Mouse (Mus musculus) cerebellum, adult 2 months (tissue): Measurements from ENCODE around the gene Gm45521. TPM values are rescaled to one million over a fixed set of nuclear protein-coding genes. Genes with fewer than 3 reads are reported as not detected.

Experiments
- DNase-seq, 2 experiments: peaks; one replicate each; pipeline ENCODE4 v3.0.0; 2021
- H3K27ac ChIP-seq: fragments of 200-500 bp; 2 replicates; pipeline ENCODE4 v1.5.1; 2012; ENCODE audit warnings: low read length, control low read depth, inconsistent platforms; ENCODE audit not compliant: insufficient read depth
- H3K27me3 ChIP-seq: fragments of 200-500 bp; 2 replicates; pipeline ENCODE4 v1.6.1; 2012; ENCODE audit warnings: inconsistent platforms, mild to moderate bottlenecking, low read length, moderate library complexity; ENCODE audit not compliant: control insufficient read depth, insufficient read depth
- H3K4me1 ChIP-seq: fragments of 200-500 bp; 2 replicates; pipeline ENCODE4 v1.6.1; 2011; ENCODE audit warnings: low read length; ENCODE audit not compliant: control insufficient read depth, insufficient read depth
- H3K4me3 ChIP-seq: fragments of 200-500 bp; replicated peaks from 2 replicates; pipeline ENCODE3; 2011; ENCODE audit warnings: mild to moderate bottlenecking, low read depth, low read length, control low read depth; ENCODE audit not compliant: insufficient read depth
- CTCF ChIP-seq: fragments of 200-500 bp; IDR thresholded peaks from 2 replicates; pipeline ENCODE4 v1.5.1; 2011; ENCODE audit warnings: low read depth, mild to moderate bottlenecking, control low read depth, low read length, moderate library complexity, borderline replicate concordance; ENCODE audit not compliant: insufficient read depth
- POLR2A ChIP-seq: fragments of 200-500 bp; IDR thresholded peaks from 2 replicates; pipeline ENCODE4 v1.6.1; 2011; ENCODE audit warnings: low read length, control low read depth, borderline replicate concordance; ENCODE audit not compliant: insufficient read depth
- WGBS: fragments of 180-500 bp; shearing (Covaris S2); methylation state at CpG from one replicate; pipeline ENCODE4 v1.1.7; 2018; 5-methylcytosine and 5-hydroxymethylcytosine counted together
- polyA plus RNA-seq: library from polyadenylated mRNA; depleted of rRNA; stranded (reverse); fragments of >200 nt; gene quantifications from 2 replicates; pipeline ENCODE4 v1.2.3, GENCODE M21; 2012; rRNA removed

The Gm45521 gene
- not detected in 2 replicates for polyA plus RNA-seq

- WGBS, result 49% methylated on average over 9 of the region's 9 CpGs
- DNase-seq, result no peak
- Histone ChIP-seq H3K4me3 (no peak within 1 kb of the TSS), H3K4me1 (peaks cover 4% of the 10 kb centered on the region; the same call in 1 of the 2 replicates), H3K27ac (no peak within 1 kb of the TSS), H3K27me3 (no peaks in the 10 kb centered on the region)
- TF ChIP-seq CTCF (no peak), POLR2A (no peak)
Observed at GRCm38 (mm10) chr14:7957049-7957448, at the start of gene Gm45521. Gm45521 (plus strand) TSS chr14:7957288.

GRCm38 (mm10) chr14:7909472-7909871 is 47.6 kb upstream of the Gm45521 start:
- DNase-seq, result no peak
- WGBS, result 55% methylated on average over 10 of the region's 10 CpGs
- Histone ChIP-seq H3K27me3 (no peaks in the 10 kb centered on the region), H3K4me1 (no peaks in the 10 kb centered on the region), H3K4me3 (no peak overlapping the region), H3K27ac (no peak overlapping the region)
- no peak for TF ChIP-seq CTCF
- TF ChIP-seq POLR2A, result no peak

- Histone ChIP-seq H3K4me1 (no peaks in the 10 kb centered on the region), H3K4me3 (no peak overlapping the region), H3K27me3 (no peaks in the 10 kb centered on the region), H3K27ac (no peak overlapping the region)
- 83% methylated on average over 7 of the region's 7 CpGs for WGBS
- DNase-seq, result no peak
- no peak for TF ChIP-seq POLR2A
- TF ChIP-seq CTCF, result no peak
Observed at GRCm38 (mm10) chr14:7913842-7914241, 43.2 kb upstream of the Gm45521 start.

GRCm38 (mm10) chr14:7914461-7914860 is 42.6 kb upstream of the Gm45521 start:
- DNase-seq, result no peak
- Histone ChIP-seq H3K4me1 (no peaks in the 10 kb centered on the region), H3K27ac (no peak overlapping the region), H3K27me3 (no peaks in the 10 kb centered on the region), H3K4me3 (no peak overlapping the region)
- no peak for TF ChIP-seq POLR2A
- no peak for TF ChIP-seq CTCF
- 91% methylated on average over 4 of the region's 4 CpGs for WGBS

- DNase-seq, result no peak
- no peak overlapping the region for H3K27ac ChIP-seq
- no peaks in the 10 kb centered on the region for H3K27me3 ChIP-seq
- H3K4me1 ChIP-seq, result no peaks in the 10 kb centered on the region
- TF ChIP-seq POLR2A, result no peak
- no peak for TF ChIP-seq CTCF
- 58% methylated on average over 6 of the region's 6 CpGs for WGBS
- H3K4me3 ChIP-seq, result no peak overlapping the region
Observed at GRCm38 (mm10) chr14:7918150-7918991, 38.7 kb upstream of the Gm45521 start.

GRCm38 (mm10) chr14:7919309-7919708 is 37.8 kb upstream of the Gm45521 start:
- no peak for TF ChIP-seq CTCF
- no peak for TF ChIP-seq POLR2A
- Histone ChIP-seq H3K27me3 (no peaks in the 10 kb centered on the region), H3K4me1 (no peaks in the 10 kb centered on the region), H3K27ac (no peak overlapping the region), H3K4me3 (no peak overlapping the region)
- no peak for DNase-seq
- 87% methylated on average over 5 of the region's 5 CpGs for WGBS

GRCm38 (mm10) chr14:7919921-7920320 is 37.2 kb upstream of the Gm45521 start:
- 70% methylated on average over 4 of the region's 4 CpGs for WGBS
- Histone ChIP-seq H3K27me3 (no peaks in the 10 kb centered on the region), H3K27ac (no peak overlapping the region), H3K4me1 (no peaks in the 10 kb centered on the region), H3K4me3 (no peak overlapping the region)
- TF ChIP-seq POLR2A, result no peak
- no peak for TF ChIP-seq CTCF
- DNase-seq, result no peak

GRCm38 (mm10) chr14:7921459-7921858 is 35.6 kb upstream of the Gm45521 start:
- 90% methylated on average over 5 of the region's 5 CpGs for WGBS
- Histone ChIP-seq H3K4me3 (no peak overlapping the region), H3K27ac (no peak overlapping the region), H3K27me3 (no peaks in the 10 kb centered on the region), H3K4me1 (no peaks in the 10 kb centered on the region)
- TF ChIP-seq POLR2A (no peak), CTCF (no peak)
- no peak for DNase-seq
